Mouse (Mus musculus) left cerebral cortex, adult 8-10 months (tissue): ENCODE measurements around the gene Vmn2r45. TPM values are rescaled to one million over a fixed set of nuclear protein-coding genes. Genes with fewer than 3 reads are reported as not detected.
"Not testable (repeated sequence)": the region's sequence is repeated elsewhere in the genome, so short reads cannot be mapped to it uniquely, and the experiment has no call there.

Source experiments
- DNase-seq, 2 experiments: peaks; one replicate each; pipeline ENCODE4 v3.0.0; 2022; ENCODE audit warnings: low spot score in 2 of 2
- total RNA-seq, 4 experiments: library from RNA; stranded (reverse); gene quantifications; 2 replicates each; pipeline ENCODE4 v1.2.4; 2022

Vmn2r45 gene
- not detected for total RNA-seq

GRCm38 (mm10) chr7:8488975-8489374 is at the start of gene Vmn2r45:
Gene Vmn2r45, minus strand, starts transcription at chr7:8489075.
- DNase-seq, result not testable (repeated sequence)

Other genes starting within 250 kb of the Vmn2r45 start
- not detected for gene Vmn2r43, start 228.5 kb downstream of the Vmn2r45 start, total RNA-seq
- gene Vmn2r44, start 105.7 kb downstream of the Vmn2r45 start, total RNA-seq, result not detected